Mouse (Mus musculus) heart, adult 2 months (tissue): ENCODE data around the gene Cenpa. TPM values are rescaled to one million over a fixed set of nuclear protein-coding genes. Genes with fewer than 3 reads are reported as not detected.
"Not testable (repeated sequence)": the region's sequence is repeated elsewhere in the genome, so short reads cannot be mapped to it uniquely, and the experiment has no call there.

ENCODE experiments used
- DNase-seq, 2 experiments: peaks; one replicate each; pipeline ENCODE4 v3.0.0; 2021
- H3K27ac ChIP-seq: fragments of 200-600 bp; 2 replicates; pipeline ENCODE4 v1.8.1; 2022
- H3K27me3 ChIP-seq: fragments of 200-500 bp; 2 replicates; pipeline ENCODE4 v1.6.1; 2012; ENCODE audit warnings: mild to moderate bottlenecking, low read length, inconsistent platforms, mixed read lengths; ENCODE audit not compliant: control insufficient read depth, insufficient read depth
- H3K36me3 ChIP-seq: fragments of 200-500 bp; 2 replicates; pipeline ENCODE4 v1.6.1; 2012; ENCODE audit warnings: low read length, inconsistent platforms; ENCODE audit not compliant: control insufficient read depth, insufficient read depth
- H3K4me1 ChIP-seq: fragments of 200-500 bp; 2 replicates; pipeline ENCODE4 v1.6.1; 2011; ENCODE audit warnings: low read length; ENCODE audit not compliant: control insufficient read depth, insufficient read depth
- H3K4me3 ChIP-seq: fragments of 200-600 bp; 2 replicates; pipeline ENCODE4 v1.8.1; 2022
- H3K79me2 ChIP-seq: fragments of 200-500 bp; replicated peaks from 2 replicates; pipeline ENCODE4 v1.6.1; 2012; ENCODE audit warnings: mild to moderate bottlenecking, inconsistent platforms, low read length, moderate library complexity, mixed read lengths; ENCODE audit not compliant: control insufficient read depth, insufficient read depth
- H3K9ac ChIP-seq: fragments of 200-500 bp; 2 replicates; pipeline ENCODE4 v1.6.1; 2012; ENCODE audit warnings: low read depth, mild to moderate bottlenecking, control low read depth, inconsistent platforms, low read length, mixed read lengths
- CTCF ChIP-seq: fragments of 200-600 bp; IDR thresholded peaks from 2 replicates; pipeline ENCODE4 v1.8.1; 2022; ENCODE audit warnings: antibody characterized with exemption, mild to moderate bottlenecking, moderate library complexity
- EP300 ChIP-seq: fragments of 200-500 bp; IDR thresholded peaks from 2 replicates; pipeline ENCODE4 v1.6.1; 2011; ENCODE audit warnings: low read depth, low read length, control low read depth; ENCODE audit not compliant: insufficient read depth
- POLR2A ChIP-seq: fragments of 200-500 bp; IDR thresholded peaks from 2 replicates; pipeline ENCODE4 v1.6.1; 2011; ENCODE audit warnings: mild to moderate bottlenecking, low read depth, low read length, control low read depth; ENCODE audit not compliant: insufficient read depth
- WGBS: fragments of 180-500 bp; shearing (Covaris S2); methylation state at CpG from one replicate; pipeline ENCODE4 v1.1.7; 2018; 5-methylcytosine and 5-hydroxymethylcytosine counted together
- intact Hi-C: fragments of 180-260 bp; cut with DNase I; formaldehyde crosslinking; loops from one replicate; pipeline ENCODE4 v1.15.1; 2025
- polyA plus RNA-seq: library from polyadenylated mRNA; depleted of rRNA; stranded (reverse); fragments of >200 nt; gene quantifications from 2 replicates; pipeline ENCODE4 v1.2.3, GENCODE M21; 2012
- total RNA-seq, 2 experiments: library from RNA; stranded (reverse); gene quantifications; 2 replicates each; pipeline ENCODE4 v1.2.3; 2021

The Cenpa gene
- total and polyA plus RNA-seq, 3 experiments: 43.9 to 51.3 (median 51.0) TPM

DNA sequence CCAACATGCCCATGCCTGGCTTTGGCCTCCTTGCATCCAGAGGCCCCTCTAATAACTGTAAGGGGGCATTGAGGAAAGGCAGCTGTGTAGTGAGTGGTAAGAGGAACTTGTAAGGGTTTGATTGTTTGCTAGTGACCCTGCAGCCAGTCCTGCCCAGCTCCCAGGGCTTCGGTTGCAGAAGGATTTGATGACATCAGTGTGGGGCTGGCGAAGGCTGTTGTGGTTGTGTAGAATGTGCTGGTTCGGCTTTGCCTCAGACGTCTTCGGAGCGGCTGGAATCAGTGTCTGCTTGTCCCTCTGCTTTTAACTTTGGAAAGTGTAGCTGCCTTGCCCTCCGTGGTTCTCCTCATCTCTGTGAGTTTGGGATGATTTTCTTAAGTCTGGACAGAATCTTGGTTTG, 10.2 kb downstream of the Cenpa start:
- DNase-seq: no peak
- no peak overlapping the region for H3K9ac ChIP-seq
- no peaks in the 10 kb centered on the region for H3K36me3 ChIP-seq

DNA sequence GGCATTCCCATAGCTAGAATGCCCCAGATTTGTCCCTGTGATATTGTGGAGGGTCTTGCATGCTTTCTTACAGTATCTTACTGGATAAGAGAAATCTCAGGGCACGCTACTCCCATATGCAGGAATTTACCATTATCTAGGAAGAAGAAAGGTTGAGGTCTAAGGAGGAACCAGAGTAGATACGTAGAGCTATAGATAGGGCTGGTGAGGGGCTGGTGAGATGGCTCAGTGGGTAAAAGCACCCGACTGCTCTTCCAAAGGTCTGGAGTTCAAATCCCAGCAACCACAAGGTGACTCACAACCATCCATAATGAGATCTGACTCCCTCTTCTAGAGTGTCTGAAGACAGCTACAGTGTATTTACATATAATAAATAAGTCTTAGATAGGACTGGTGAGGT, 11.5 kb downstream of the Cenpa start:
- H3K27ac ChIP-seq, intact Hi-C loops, H3K9ac ChIP-seq, H3K27me3 ChIP-seq, H3K36me3 ChIP-seq, H3K4me1 ChIP-seq, DNase-seq, H3K4me3 ChIP-seq, H3K79me2 ChIP-seq: not testable (repeated sequence)
- 94% methylated on average over 3 of the region's 3 CpGs for WGBS

More for the DNA sequence above, 10.2 kb downstream of the Cenpa start:
- intact Hi-C loops: no loop called here
- no peak overlapping the region for H3K27ac ChIP-seq
- TF ChIP-seq EP300: no peak
- TF ChIP-seq POLR2A: no peak
- no peak for TF ChIP-seq CTCF
- H3K4me1 ChIP-seq: no peaks in the 10 kb centered on the region
- 84% methylated on average over 7 of the region's 7 CpGs for WGBS
- H3K4me3 ChIP-seq: no peak overlapping the region
- no peaks in the 10 kb centered on the region for H3K27me3 ChIP-seq
- H3K79me2 ChIP-seq: no peaks in the 10 kb centered on the region

DNA sequence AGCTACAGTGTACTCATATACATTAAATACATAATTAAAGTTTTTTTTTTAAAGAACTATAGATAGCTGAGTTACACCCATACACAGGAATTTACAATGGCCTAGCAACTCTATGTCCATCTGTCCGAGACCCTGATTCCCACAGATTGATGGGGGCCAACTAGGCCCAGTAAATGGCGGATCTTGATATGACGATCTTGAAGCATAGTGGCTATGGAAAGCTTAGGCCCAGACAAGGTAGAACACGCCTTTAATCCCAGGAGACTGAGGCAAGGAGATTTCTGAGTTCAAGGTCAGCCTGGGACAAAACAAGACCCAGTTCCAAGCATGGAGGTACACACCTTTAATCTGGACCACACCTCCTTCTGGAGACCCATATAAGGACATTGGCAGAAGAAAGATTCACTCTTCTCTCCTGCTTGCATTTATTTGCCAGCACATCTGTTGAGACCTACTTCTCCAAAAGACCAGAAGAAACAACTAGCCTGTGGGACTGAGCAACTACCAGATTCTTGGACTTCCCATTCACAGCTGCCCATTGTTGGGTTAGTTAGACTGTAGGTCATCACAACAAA, 12.2 kb downstream of the Cenpa start:
- TF ChIP-seq CTCF: no peak
- Histone ChIP-seq H3K27me3 (no peaks in the 10 kb centered on the region), H3K4me3 (no peak overlapping the region), H3K4me1 (no peaks in the 10 kb centered on the region), H3K9ac (no peak overlapping the region), H3K79me2 (no peaks in the 10 kb centered on the region), H3K27ac (no peak overlapping the region), H3K36me3 (no peaks in the 10 kb centered on the region)
- intact Hi-C loops: no loop called here
- no peak for DNase-seq
- 96% methylated on average over 4 of the region's 4 CpGs for WGBS

DNA sequence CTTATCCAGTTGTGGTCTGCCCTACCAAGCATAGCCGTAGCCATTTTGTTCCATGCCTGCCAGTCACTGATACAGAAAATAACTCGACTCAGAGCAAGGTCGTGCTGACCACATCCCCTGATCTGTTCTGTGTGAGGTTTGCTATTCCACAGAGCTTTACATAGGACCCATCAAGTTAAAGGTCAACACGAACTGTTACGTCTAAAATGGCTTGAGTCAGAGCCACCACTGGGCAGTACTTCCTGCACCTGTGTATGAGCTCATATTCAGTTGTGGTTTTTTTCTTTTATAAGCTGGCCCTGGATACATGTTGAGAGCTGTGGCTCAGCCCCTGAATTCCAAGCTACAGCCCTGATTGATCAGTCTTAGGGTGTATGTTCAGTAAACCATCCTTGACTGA, 13.0 kb downstream of the Cenpa start:
- WGBS: 60% methylated on average over 5 of the region's 5 CpGs
- intact Hi-C loops: no loop called here

DNA sequence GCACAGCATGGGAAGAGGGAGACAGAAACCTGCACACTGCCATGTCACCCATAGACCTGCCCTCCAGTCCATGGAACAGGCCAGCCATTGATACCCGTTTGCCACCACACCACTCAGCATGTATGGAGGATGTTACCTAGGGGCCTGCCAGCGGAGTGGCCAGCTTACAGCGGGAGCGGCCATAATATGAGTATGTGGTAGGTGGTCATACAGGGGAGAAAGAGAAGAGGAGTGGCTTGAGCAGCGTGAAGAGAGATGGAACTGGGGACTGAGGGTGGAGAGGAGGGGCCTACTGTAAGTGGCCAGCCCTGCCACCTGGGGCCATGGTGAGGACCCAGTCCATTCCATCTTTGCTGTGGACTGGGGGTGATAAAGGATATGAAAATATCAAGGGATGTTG, 15.4 kb downstream of the Cenpa start:
- intact Hi-C loops: no loop called here
- 92% methylated on average over 5 of the region's 5 CpGs for WGBS
- H3K27ac ChIP-seq: no peak overlapping the region
- H3K27me3 ChIP-seq: no peaks in the 10 kb centered on the region
- no peak for DNase-seq
- H3K79me2 ChIP-seq: no peaks in the 10 kb centered on the region
- no peak overlapping the region for H3K4me3 ChIP-seq
- no peak overlapping the region for H3K9ac ChIP-seq
- H3K36me3 ChIP-seq: no peaks in the 10 kb centered on the region
- TF ChIP-seq CTCF (no peak), POLR2A (no peak), EP300 (no peak)
- H3K4me1 ChIP-seq: no peaks in the 10 kb centered on the region

More for the DNA sequence above, 13.0 kb downstream of the Cenpa start:
- H3K27ac ChIP-seq: no peak overlapping the region
- no peaks in the 10 kb centered on the region for H3K27me3 ChIP-seq
- no peaks in the 10 kb centered on the region for H3K4me1 ChIP-seq
- no peak overlapping the region for H3K9ac ChIP-seq
- TF ChIP-seq CTCF (no peak), EP300 (no peak)
- H3K4me3 ChIP-seq: no peak overlapping the region
- no peaks in the 10 kb centered on the region for H3K79me2 ChIP-seq
- DNase-seq: no peak
- H3K36me3 ChIP-seq: no peaks in the 10 kb centered on the region

DNA sequence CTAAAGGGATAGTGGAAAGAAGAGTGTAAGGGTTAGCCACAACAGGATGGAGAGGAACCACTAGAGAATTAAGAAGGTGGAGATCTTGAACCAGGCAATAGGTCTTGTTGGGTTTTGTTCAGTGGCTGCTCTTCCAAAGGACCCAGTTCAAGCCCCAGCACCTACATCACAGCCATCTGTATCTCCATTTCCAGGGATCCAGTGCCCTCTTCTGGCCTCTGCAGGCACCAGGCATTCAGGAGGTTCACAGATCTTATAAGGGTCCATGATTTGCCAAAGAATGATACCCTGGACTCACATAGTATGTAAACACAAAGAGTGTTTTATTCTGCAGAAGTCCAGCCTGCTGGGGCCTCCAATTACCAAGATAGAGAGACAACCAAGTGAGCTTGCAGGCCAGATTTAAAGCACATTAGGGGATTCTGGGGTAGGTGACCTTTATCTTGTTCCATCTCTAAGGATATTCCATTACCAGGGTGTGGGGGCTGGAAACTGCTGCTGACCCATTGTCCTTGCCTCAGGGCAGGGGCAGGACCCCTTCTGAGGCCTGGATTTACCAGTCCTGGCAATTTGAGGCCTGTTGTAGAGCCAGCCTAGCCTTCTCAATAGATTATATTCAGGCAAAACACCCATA, 16.5 kb downstream of the Cenpa start:
- TF ChIP-seq CTCF: peak; percentile 65
- no peak for TF ChIP-seq EP300
- no peak for DNase-seq
- Histone ChIP-seq H3K79me2 (no peaks in the 10 kb centered on the region), H3K27ac (no peak overlapping the region), H3K9ac (no peak overlapping the region), H3K4me1 (no peaks in the 10 kb centered on the region), H3K4me3 (no peak overlapping the region), H3K36me3 (no peaks in the 10 kb centered on the region), H3K27me3 (no peaks in the 10 kb centered on the region)
- intact Hi-C loops: loop anchor here (1.0 kb wide), 1 partner anchor 167 kb away; no protein-coding TSS in a partner anchor
